Mouse (Mus musculus): ENCODE measurements at regions not wholly inside any gene's neighbourhood (a gene's known extent, or its start where the extent isn't known, plus 50 kb on each side); places are given as distances from the start of the nearest gene placed in this dataset.

DNA sequence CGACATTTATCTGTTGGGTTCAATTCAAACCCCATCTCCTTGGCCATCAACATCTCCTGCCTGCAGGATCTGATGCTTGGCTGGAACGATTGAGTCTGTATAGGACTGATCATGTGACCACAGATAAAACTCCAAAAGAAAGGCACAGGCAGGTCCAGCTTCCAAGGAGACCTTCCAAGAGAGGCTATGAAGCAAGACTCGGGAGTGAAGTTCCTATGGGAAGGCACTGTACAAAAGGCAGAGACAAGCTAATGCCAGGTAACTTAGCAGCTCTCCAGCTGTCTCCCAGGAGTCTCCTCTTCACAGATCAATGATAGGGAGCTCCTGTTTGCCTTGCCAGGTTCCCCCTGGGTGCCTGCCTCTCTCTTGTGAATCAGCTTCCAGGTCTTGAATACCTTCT lies 528.2 kb upstream of the Adamts16 start:
- Histone ChIP-seq H3K9me3 (no peaks in the 10 kb centered on the region), H3K4me3 (no peak overlapping the region), H3K36me3 (no peaks in the 10 kb centered on the region), H3K27ac (no peak overlapping the region), H3K4me1 (no peaks in the 10 kb centered on the region), H3K27me3 (no peaks in the 10 kb centered on the region), H3K4me2 (replicated peaks) (no peak overlapping the region), H3K9ac (no peak overlapping the region)
- WGBS: 83% methylated on average over 3 of the region's 3 CpGs
- no peak for ATAC-seq (ENCODE audit: insufficient number of reproducible peaks, insufficient read depth, low FRiP score, low TSS enrichment)

DNA sequence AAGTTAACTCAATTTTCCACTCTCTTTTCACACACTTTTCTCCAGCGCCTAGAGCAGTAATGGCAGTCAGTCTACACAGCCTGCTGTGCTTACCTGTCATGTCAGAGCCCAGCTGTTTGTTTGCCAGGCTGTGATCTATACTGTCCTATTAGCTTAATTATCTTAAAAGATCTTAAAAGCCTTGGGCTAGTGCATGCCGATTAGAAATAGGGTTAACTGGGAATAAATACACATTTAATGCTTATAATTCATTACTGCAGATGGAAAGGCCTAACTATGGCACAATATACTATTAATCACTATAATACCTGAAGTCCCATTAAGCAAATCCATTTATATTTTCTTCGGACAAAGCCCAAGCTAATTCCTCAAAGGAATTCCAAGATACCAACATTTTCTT lies 523.6 kb upstream of the Adamts16 start:
- H3K36me3 ChIP-seq: no peaks in the 10 kb centered on the region
- no peaks in the 10 kb centered on the region for H3K4me1 ChIP-seq
- H3K9me3 ChIP-seq: no peaks in the 10 kb centered on the region
- 82% methylated on average over 3 of the region's 3 CpGs for WGBS
- no peak overlapping the region for H3K4me3 ChIP-seq
- no peak overlapping the region for H3K27ac ChIP-seq
- no peaks in the 10 kb centered on the region for H3K27me3 ChIP-seq
- no peak overlapping the region for H3K9ac ChIP-seq
- no peak for ATAC-seq (ENCODE audit: insufficient number of reproducible peaks, insufficient read depth, low FRiP score, low TSS enrichment)
- no peak overlapping the region for H3K4me2 ChIP-seq (replicated peaks)

DNA sequence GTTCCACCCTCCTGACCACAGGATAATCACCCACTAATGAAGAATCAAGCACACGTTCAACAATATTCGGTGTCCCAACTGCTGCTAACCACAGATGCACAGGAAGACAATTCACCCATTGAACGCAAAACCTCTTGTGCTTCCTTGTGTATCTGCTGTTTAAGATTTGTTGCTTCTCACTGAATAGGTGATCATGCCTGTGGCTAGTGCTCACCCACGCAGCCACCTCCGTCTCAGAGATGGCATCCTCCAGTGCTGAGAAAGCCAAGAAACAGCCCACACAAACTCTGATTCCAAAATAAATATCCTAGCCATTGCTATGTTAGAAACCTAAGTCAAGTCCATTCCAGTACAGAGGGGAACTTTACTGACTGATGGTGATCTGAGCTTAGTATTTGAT lies 520.7 kb upstream of the Adamts16 start:
- no peak for ATAC-seq (ENCODE audit: insufficient number of reproducible peaks, insufficient read depth, low FRiP score, low TSS enrichment)
- Histone ChIP-seq H3K27me3 (no peaks in the 10 kb centered on the region; the same call in 1 of the 2 replicates), H3K4me2 (replicated peaks) (no peak overlapping the region), H3K27ac (no peak overlapping the region), H3K4me1 (no peaks in the 10 kb centered on the region), H3K4me3 (no peak overlapping the region), H3K36me3 (no peaks in the 10 kb centered on the region), H3K9ac (no peak overlapping the region), H3K9me3 (no peaks in the 10 kb centered on the region)
- WGBS: 80% methylated on average over 5 of the region's 5 CpGs

DNA sequence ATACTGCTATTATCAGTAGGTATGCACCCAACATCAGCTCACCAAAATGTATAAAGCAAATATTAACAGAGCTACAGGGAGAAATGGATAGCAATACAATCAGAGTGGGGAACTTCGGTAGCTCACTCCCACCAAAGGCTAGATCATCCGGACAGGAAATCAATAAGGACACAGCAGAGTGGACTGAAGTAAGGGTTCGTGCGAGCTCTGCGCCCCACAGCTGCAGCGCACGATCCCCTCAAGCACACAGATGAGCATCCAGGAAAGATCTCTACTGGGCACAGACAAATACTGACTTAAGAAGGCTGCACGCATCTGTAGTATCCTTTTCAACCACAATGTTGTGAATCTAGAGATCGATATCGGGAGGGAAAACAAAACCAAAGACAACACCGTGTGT lies 517.5 kb upstream of the Adamts16 start:
- no peaks in the 10 kb centered on the region for H3K36me3 ChIP-seq
- no peak overlapping the region for H3K4me3 ChIP-seq
- no peaks in the 10 kb centered on the region for H3K4me1 ChIP-seq
- no peak for ATAC-seq (ENCODE audit: insufficient number of reproducible peaks, insufficient read depth, low FRiP score, low TSS enrichment)
- H3K27ac ChIP-seq: no peak overlapping the region
- WGBS: 82% methylated on average over 11 of the region's 11 CpGs
- no peak overlapping the region for H3K9ac ChIP-seq
- H3K27me3 ChIP-seq: no peaks in the 10 kb centered on the region; the same call in 1 of the 2 replicates
- no peak overlapping the region for H3K4me2 ChIP-seq (replicated peaks)
- H3K9me3 ChIP-seq: no peaks in the 10 kb centered on the region

DNA sequence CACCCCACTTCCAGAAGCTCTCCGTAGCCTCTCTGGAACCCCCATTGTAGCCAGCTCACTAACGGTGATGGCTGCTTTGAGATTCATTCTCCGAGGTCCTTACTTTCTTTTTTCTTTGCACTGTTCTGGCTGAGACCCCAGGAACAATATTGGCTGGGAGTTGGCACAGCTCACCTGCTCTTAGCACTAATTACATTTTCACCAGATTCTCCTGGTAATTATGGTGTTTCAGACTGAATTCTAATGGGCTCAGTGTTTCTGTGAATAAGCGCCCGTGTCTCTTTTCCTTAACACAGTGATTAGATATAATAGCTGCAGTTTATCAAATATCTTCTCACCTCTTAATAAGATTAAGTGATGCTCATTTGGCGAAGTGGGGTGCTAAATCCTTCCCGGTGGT lies 509.2 kb upstream of the Adamts16 start:
- no peaks in the 10 kb centered on the region for H3K4me1 ChIP-seq
- WGBS: 89% methylated on average over 7 of the region's 7 CpGs
- H3K4me3 ChIP-seq: no peak overlapping the region
- no peak for ATAC-seq (ENCODE audit: insufficient number of reproducible peaks, insufficient read depth, low FRiP score, low TSS enrichment)
- H3K36me3 ChIP-seq: no peaks in the 10 kb centered on the region
- H3K27me3 ChIP-seq: no peaks in the 10 kb centered on the region
- H3K4me2 ChIP-seq (replicated peaks): no peak overlapping the region
- H3K9me3 ChIP-seq: no peaks in the 10 kb centered on the region
- no peak overlapping the region for H3K27ac ChIP-seq
- H3K9ac ChIP-seq: no peak overlapping the region

DNA sequence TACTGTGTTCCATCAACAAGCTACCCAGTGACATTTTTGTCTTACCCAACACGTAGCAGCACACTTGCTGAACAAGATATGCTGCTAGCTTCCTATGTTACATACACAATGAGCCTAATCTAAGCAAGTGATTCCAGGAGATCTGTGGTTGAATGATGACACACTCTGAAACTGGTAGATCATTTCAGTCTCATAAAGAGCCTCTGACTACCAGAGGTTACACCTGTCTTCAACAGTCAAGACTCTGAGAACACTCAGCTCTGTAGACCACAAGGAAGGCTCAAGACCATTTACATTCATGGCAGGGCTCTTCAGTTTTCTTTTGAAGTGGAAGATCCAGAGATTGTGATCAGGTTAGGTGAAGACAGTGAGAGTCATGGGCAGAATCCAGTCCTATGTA lies 501.3 kb upstream of the Adamts16 start:
- ATAC-seq (ENCODE audit: insufficient number of reproducible peaks, insufficient read depth, low FRiP score, low TSS enrichment): no peak
- Histone ChIP-seq H3K9me3 (no peaks in the 10 kb centered on the region), H3K4me1 (no peaks in the 10 kb centered on the region), H3K36me3 (no peaks in the 10 kb centered on the region), H3K4me2 (replicated peaks) (no peak overlapping the region), H3K4me3 (no peak overlapping the region), H3K27ac (no peak overlapping the region), H3K27me3 (no peaks in the 10 kb centered on the region), H3K9ac (no peak overlapping the region)
- 77% methylated on average over 1 of the region's 1 CpGs for WGBS

DNA sequence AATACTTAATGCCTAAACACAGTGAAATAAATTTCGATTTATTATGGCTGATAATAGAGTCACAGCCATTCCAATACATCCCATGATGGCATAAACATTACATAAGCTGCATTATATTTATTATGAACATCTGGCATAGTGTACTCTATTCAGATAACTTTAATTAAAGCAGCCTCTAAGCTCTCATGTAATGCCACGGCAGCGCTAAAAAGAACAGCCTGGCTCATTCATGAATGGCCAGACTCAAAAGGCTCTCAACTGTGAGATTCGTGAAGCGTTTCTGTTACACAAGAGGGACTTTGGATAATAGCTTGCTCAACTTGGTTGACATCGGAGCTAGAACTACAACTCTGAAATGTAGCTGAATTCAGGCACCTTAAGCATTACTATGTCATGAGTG lies 497.1 kb upstream of the Adamts16 start:
- Histone ChIP-seq H3K27me3 (no peaks in the 10 kb centered on the region), H3K4me2 (replicated peaks) (no peak overlapping the region), H3K4me1 (no peaks in the 10 kb centered on the region), H3K36me3 (no peaks in the 10 kb centered on the region), H3K9me3 (no peaks in the 10 kb centered on the region), H3K9ac (no peak overlapping the region), H3K27ac (no peak overlapping the region), H3K4me3 (no peak overlapping the region)
- ATAC-seq (ENCODE audit: insufficient number of reproducible peaks, insufficient read depth, low FRiP score, low TSS enrichment): no peak
- WGBS: 74% methylated on average over 6 of the region's 6 CpGs

DNA sequence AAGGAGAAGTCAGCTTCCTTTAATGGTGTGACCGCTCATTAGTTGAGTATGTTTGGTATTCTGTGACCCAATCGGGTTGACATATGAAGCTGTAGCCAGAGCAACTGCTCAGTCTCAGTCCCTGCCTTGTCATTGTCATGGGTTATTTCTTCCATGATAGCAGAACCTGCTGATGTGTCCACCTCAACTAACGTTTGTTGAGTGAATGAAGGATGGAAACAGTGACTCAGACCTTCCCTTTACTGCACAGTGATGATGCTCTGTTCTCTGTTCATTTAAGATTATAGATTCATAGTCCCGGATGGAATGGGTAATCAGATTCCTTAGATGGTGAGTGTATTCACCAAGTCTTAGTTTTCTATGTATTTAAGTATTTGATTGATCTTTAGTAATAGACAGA lies 493.3 kb upstream of the Adamts16 start:
- Histone ChIP-seq H3K9me3 (no peaks in the 10 kb centered on the region), H3K9ac (no peak overlapping the region), H3K4me3 (no peak overlapping the region), H3K36me3 (no peaks in the 10 kb centered on the region), H3K27ac (no peak overlapping the region), H3K4me2 (replicated peaks) (no peak overlapping the region), H3K27me3 (no peaks in the 10 kb centered on the region), H3K4me1 (no peaks in the 10 kb centered on the region)
- 88% methylated on average over 4 of the region's 4 CpGs for WGBS
- ATAC-seq (ENCODE audit: insufficient number of reproducible peaks, insufficient read depth, low FRiP score, low TSS enrichment): no peak

DNA sequence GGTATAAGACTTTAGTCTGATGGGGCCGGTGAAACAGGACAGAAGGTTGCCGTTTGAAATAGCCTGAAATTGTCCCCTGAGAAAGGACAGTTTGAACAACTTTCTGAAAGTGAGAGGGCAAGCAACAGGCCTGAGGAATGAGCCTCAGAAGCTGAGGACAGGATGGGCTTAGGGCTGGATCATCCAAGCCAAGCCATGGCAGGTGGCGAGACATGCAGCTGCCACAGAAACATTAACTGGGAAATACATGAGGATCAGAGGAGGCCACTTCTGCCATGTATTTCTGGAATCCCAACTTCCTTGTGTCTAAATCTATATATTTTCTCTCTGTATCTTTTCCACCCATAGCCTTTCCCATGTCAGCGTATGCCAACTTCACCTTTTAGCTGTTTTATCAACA lies 491.5 kb upstream of the Adamts16 start:
- no peaks in the 10 kb centered on the region for H3K36me3 ChIP-seq
- no peak for ATAC-seq (ENCODE audit: insufficient number of reproducible peaks, insufficient read depth, low FRiP score, low TSS enrichment)
- H3K27ac ChIP-seq: no peak overlapping the region
- no peaks in the 10 kb centered on the region for H3K9me3 ChIP-seq
- no peaks in the 10 kb centered on the region for H3K4me1 ChIP-seq
- no peak overlapping the region for H3K9ac ChIP-seq
- WGBS: 83% methylated on average over 4 of the region's 4 CpGs
- 0 out of 2 replicates have a peak, but pooled peaks cover under 1% of the 10 kb centered on the region for H3K27me3 ChIP-seq
- H3K4me3 ChIP-seq: no peak overlapping the region
- no peak overlapping the region for H3K4me2 ChIP-seq (replicated peaks)

DNA sequence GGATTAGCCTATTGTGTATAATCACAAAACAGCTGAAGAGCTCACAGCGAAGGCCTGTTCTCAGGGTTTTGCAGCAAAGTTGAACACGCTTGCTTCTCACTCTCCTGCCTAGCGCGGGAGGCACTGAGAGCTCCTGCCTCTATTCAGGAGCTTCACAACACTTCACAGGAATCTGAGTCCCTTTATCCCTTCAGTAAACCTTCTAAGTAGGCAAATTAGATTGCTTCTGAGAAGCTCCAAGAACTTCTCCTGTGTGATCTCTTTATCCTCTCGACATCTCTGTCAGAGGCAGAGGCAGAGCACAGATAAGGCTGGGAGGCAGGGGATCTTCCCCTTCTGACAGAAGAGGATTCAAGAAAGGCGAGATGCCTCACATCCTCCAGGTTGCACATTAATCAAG lies 488.7 kb upstream of the Adamts16 start:
- no peak overlapping the region for H3K4me2 ChIP-seq (replicated peaks)
- no peak overlapping the region for H3K9ac ChIP-seq
- 0 out of 2 replicates have a peak, but pooled peaks cover 2% of the 10 kb centered on the region for H3K27me3 ChIP-seq
- no peaks in the 10 kb centered on the region for H3K9me3 ChIP-seq
- WGBS: 44% methylated on average over 6 of the region's 6 CpGs
- no peak overlapping the region for H3K27ac ChIP-seq
- no peaks in the 10 kb centered on the region for H3K36me3 ChIP-seq
- ATAC-seq (ENCODE audit: insufficient number of reproducible peaks, insufficient read depth, low FRiP score, low TSS enrichment): no peak
- H3K4me3 ChIP-seq: no peak overlapping the region
- H3K4me1 ChIP-seq: no peaks in the 10 kb centered on the region

DNA sequence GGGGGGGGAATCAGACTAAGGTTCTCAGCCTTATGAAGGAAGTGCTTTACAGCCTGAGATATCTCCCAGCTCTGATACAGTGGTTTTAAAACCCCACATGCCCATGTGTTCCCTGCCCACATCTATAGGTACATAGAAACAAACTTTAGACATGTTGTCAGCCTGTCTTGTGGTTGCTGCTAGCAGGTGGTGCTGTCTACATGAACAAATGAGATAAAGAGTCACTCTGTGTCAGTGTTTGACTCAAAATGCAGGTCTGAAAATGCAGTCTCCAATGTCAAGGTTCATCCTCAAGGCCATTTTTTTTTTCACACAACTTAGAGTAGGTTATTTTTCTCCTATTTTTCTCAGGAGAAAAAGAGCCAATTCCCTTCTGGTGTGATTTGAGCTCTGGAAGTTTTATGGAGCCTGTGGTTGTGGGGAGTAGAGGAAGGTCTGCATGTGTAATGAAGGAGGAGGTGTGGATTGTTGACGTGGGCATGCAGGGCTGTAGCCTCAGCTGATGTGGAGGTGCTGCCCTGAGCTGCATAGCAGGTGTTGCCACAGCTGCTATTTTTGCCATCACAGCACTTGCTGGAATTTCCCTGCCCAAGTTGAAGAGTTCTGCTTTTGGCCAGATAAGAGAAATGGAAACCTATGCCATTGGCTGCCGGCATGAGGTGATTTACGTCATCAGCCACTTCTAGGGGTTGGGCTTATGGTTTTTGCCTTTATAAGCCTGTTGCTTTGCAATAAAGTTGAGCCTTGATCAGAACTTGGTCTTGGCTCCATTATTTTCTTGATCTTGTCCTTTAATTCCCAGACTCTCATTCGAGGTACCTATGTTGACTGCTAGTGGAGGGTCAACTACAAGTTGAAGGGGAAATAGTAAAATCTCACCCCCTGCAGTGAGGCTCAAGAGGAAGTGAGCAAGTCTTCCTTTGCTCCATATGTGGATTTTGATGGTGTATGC lies 486.5 kb upstream of the Adamts16 start:
- Histone ChIP-seq H3K9ac (no peak overlapping the region), H3K4me3 (no peak overlapping the region), H3K4me1 (no peaks in the 10 kb centered on the region), H3K9me3 (no peaks in the 10 kb centered on the region), H3K27me3 (0 out of 2 replicates have a peak, but pooled peaks cover 2% of the 10 kb centered on the region), H3K27ac (no peak overlapping the region), H3K4me2 (replicated peaks) (no peak overlapping the region), H3K36me3 (no peaks in the 10 kb centered on the region)
- no peak for ATAC-seq (ENCODE audit: insufficient number of reproducible peaks, insufficient read depth, low FRiP score, low TSS enrichment)
- WGBS: 77% methylated on average over 4 of the region's 4 CpGs

DNA sequence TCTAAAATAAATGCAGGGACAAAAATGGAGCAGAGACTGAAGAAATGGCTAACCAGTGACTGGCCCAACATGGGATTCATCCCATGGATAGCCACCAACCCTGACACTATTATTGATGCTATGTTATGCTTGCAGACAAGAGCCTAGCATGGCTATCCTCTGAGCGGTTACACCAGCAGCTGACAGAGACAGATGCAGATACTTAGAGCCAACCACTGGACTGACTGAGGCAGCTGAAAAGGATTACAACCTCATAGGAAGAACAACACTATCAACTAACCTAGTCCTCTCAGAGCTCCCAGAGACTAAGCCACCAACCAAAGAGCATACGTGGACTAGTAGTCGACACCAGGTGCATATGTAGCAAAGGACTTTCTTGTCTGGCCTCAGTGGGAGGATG lies 478.9 kb upstream of the Adamts16 start:
- Histone ChIP-seq H3K27me3 (no peaks in the 10 kb centered on the region), H3K4me1 (no peaks in the 10 kb centered on the region), H3K36me3 (no peaks in the 10 kb centered on the region), H3K4me2 (replicated peaks) (no peak overlapping the region), H3K9ac (no peak overlapping the region), H3K27ac (no peak overlapping the region), H3K4me3 (no peak overlapping the region), H3K9me3 (no peaks in the 10 kb centered on the region)
- 83% methylated on average over 3 of the region's 3 CpGs for WGBS
- ATAC-seq (ENCODE audit: insufficient number of reproducible peaks, insufficient read depth, low FRiP score, low TSS enrichment): no peak
